Mouse (Mus musculus) midbrain, postnatal 0 days (tissue): ENCODE results near the gene Plbd1. TPM values are rescaled to one million over a fixed set of nuclear protein-coding genes. Genes with fewer than 3 reads are reported as not detected.

Experiments
- ATAC-seq: fragments of 200-750 bp; cut with Nextera tagmentation; 2 replicates; pipeline ENCODE4 v1.8.0; 2017; ENCODE audit warnings: moderate number of reproducible peaks, mild to moderate bottlenecking, moderate TSS enrichment, moderate library complexity; ENCODE audit not compliant: low FRiP score
- DNase-seq: peaks from one replicate; pipeline ENCODE4 v3.0.0-alpha.2; 2015; ENCODE audit warnings: low spot score
- H3K27ac ChIP-seq: fragments of 300-500 bp; sonication (generic); 2 replicates; pipeline ENCODE4 v1.5.1; 2014; ENCODE audit warnings: low read depth, mild to moderate bottlenecking, low read length, mixed read lengths
- H3K27me3 ChIP-seq: fragments of 300-500 bp; sonication (generic); 2 replicates; pipeline ENCODE4 v1.6.1; 2014; ENCODE audit warnings: low read length, control low read depth, mixed read lengths; ENCODE audit not compliant: insufficient read depth
- H3K36me3 ChIP-seq: fragments of 300-500 bp; sonication (generic); 2 replicates; pipeline ENCODE4 v1.6.1; 2014; ENCODE audit warnings: low read length, control low read depth, mixed read lengths; ENCODE audit not compliant: insufficient read depth
- H3K4me1 ChIP-seq: fragments of 300-500 bp; sonication (generic); 2 replicates; pipeline ENCODE4 v1.6.1; 2014; ENCODE audit warnings: mild to moderate bottlenecking, control low read depth, antibody characterized with exemption, low read length, mixed read lengths; ENCODE audit not compliant: insufficient read depth
- H3K4me2 ChIP-seq: fragments of 300-500 bp; sonication (generic); 2 replicates; pipeline ENCODE4 v1.6.1; 2014; ENCODE audit warnings: low read depth, mild to moderate bottlenecking, low read length, mixed read lengths; ENCODE audit not compliant: poor library complexity, severe bottlenecking
- H3K4me3 ChIP-seq: fragments of 300-500 bp; sonication (generic); 2 replicates; pipeline ENCODE4 v1.5.1; 2014; ENCODE audit warnings: low read depth, mild to moderate bottlenecking, low read length, moderate library complexity
- H3K9ac ChIP-seq: fragments of 300-500 bp; sonication (generic); replicated peaks from 2 replicates; pipeline ENCODE4 v1.6.1; 2014; ENCODE audit warnings: mild to moderate bottlenecking, low read length, moderate library complexity, mixed read lengths; ENCODE audit not compliant: poor library complexity, severe bottlenecking
- H3K9me3 ChIP-seq: fragments of 300-500 bp; sonication (generic); 2 replicates; pipeline ENCODE4 v1.6.1; 2016; ENCODE audit warnings: low read length, control low read depth
- CTCF ChIP-seq: IDR thresholded peaks from 2 replicates; pipeline ENCODE4 v1.5.1; 2016; ENCODE audit warnings: antibody characterized with exemption, mild to moderate bottlenecking
- WGBS: fragments of 180-500 bp; shearing (Covaris S2); extraction: QIAGEN DNeasy Blood & Tissue Kit; methylation state at CpG from one replicate; pipeline ENCODE4 v1.1.7; 2014; 5-methylcytosine and 5-hydroxymethylcytosine counted together
- polyA plus RNA-seq: library from polyadenylated mRNA; unstranded; fragments of >200 nt; fragmentation: Nextera tagmentation; extraction: Ambion mirVana; gene quantifications from 2 replicates; pipeline ENCODE4 v1.2.1, GENCODE M21; 2015
- total RNA-seq: library from RNA; depleted of rRNA; stranded (reverse); fragments of >200 nt; gene quantifications from 2 replicates; pipeline ENCODE4 v1.2.3, GENCODE M21; 2014

Gene Plbd1
- total and polyA plus RNA-seq, 2 experiments from 2014 or later, result 0.27 TPM; not detected in 1

DNA sequence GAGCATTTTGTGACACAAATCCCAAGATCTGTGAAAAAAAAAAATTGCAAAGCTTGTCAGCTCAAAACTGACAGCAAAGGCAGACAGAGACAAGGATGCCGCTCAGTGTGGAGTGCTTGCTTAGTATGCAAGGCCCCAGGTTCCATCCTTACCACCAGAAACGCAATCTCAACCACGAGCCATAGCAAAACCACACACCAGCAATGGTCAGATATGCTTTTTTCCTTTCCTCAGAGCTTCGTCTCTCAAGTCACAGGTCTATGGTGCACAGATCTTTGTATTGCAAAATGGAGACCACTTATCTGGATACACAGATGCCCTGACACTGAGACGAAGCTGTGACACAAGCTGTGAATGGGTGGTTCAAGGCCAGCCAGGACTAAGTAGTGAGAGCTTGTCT, 28.8 kb upstream of the Plbd1 start:
- no peaks in the 10 kb centered on the region for H3K9me3 ChIP-seq
- H3K27ac ChIP-seq, result no peak overlapping the region
- H3K27me3 ChIP-seq, result no peaks in the 10 kb centered on the region
- H3K9ac ChIP-seq, result no peak overlapping the region
- no peak for DNase-seq
- H3K4me2 ChIP-seq, result no peak overlapping the region
- H3K36me3 ChIP-seq, result no peaks in the 10 kb centered on the region
- no peak for ATAC-seq
- no peaks in the 10 kb centered on the region for H3K4me1 ChIP-seq
- TF ChIP-seq CTCF, result no peak
- WGBS, result 76% methylated on average over 5 of the region's 5 CpGs
- no peak overlapping the region for H3K4me3 ChIP-seq

DNA sequence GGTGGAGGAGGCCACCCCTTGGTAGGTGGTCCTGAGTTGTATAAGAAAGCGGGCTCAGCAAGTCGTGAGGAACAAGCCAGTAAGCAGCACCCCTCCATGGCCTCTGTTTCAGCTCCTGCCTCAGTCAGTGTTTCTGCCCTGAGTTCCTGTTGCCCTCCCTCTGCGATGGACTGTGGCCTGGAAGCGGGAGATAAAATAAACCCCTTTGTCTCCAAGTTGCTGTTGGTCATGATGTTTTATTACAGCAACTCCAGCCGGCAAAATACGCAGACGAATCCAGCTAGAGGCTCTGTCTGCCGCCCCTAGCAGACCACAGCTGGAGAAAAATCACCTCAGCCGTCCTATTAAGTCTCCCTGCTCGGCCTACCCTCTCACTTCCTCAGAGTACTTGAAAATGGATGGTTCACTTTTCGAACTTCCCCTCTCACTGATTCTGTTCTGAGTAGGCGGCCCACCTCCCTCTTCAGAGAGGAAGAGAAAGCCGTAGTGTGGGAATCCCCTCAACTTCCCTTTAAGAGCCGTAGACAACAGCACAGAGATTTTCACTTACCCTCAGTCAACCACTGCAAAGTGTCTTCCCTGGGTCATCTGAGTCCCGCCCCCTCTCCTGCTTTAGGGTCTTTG, 28.2 kb upstream of the Plbd1 start:
- no peak for TF ChIP-seq CTCF
- Histone ChIP-seq H3K9me3 (no peaks in the 10 kb centered on the region), H3K4me3 (no peak overlapping the region), H3K4me1 (no peaks in the 10 kb centered on the region), H3K9ac (no peak overlapping the region), H3K4me2 (no peak overlapping the region), H3K27ac (no peak overlapping the region), H3K36me3 (no peaks in the 10 kb centered on the region), H3K27me3 (no peaks in the 10 kb centered on the region)
- WGBS, result 79% methylated on average over 15 of the region's 15 CpGs
- ATAC-seq (no peak), DNase-seq (no peak)

- H3K27ac ChIP-seq, result no peak overlapping the region
- ATAC-seq, result no peak
- H3K9ac ChIP-seq, result no peak overlapping the region
- no peak overlapping the region for H3K4me2 ChIP-seq
- WGBS, result 80% methylated on average over 5 of the region's 5 CpGs
- H3K36me3 ChIP-seq, result no peaks in the 10 kb centered on the region
- TF ChIP-seq CTCF, result no peak
- no peaks in the 10 kb centered on the region for H3K9me3 ChIP-seq
- H3K4me3 ChIP-seq, result no peak overlapping the region
- no peaks in the 10 kb centered on the region for H3K27me3 ChIP-seq
- no peak for DNase-seq
- no peaks in the 10 kb centered on the region for H3K4me1 ChIP-seq
These were observed 23.7 kb upstream of the Plbd1 start for GRCm38 (mm10) chr6:136685433-136685832.

DNA sequence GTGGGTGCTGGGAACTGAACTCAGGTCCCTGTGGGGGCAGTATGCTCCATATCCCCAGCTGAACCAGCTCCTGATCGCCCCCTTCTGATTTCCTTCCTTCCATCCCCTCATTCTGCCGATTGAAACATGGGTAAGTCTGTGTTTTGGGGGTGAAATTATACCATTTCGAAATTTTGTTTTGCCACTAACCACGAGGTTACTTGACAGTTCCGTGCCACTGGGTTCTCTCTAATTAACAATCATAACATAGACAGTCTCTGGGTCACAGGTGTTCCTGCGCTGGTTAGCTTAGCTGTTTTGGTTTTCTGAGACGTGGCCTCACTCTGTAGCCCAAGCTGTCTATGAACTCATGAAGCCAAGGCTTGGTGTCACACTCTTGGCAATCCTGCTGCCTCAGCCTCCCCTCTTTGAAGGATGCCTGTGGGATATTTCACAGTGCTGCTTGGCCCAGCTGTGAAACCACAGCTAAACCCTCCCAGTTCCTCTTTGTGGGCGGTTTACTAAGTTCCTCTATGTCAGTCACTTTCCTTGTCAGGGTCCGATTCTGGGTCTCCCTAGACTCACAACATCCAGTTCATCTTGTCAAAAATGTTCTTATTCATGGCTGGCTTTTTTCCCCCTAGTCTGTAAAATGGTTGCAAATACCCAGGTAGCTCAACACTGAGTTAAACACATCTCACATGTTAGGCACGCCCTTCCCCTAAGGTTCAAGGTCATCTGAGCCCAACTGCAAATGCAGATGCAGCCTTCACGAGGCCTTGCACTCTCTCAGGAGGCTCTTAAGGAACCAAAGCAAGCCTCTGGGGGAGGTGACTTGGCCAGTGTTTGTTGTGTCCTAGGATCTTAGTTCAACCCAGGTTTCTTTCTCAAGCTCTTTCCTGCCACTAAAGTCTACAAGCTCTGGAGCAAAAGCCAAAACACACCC, 21.9 kb upstream of the Plbd1 start:
- Histone ChIP-seq H3K36me3 (no peaks in the 10 kb centered on the region), H3K27ac (no peak overlapping the region), H3K4me3 (no peak overlapping the region), H3K9ac (no peak overlapping the region), H3K27me3 (no peaks in the 10 kb centered on the region), H3K4me2 (no peak overlapping the region), H3K9me3 (no peaks in the 10 kb centered on the region), H3K4me1 (no peaks in the 10 kb centered on the region)
- no peak for TF ChIP-seq CTCF
- 88% methylated on average over 11 of the region's 11 CpGs for WGBS
- no peak for DNase-seq
- ATAC-seq, result no peak

DNA sequence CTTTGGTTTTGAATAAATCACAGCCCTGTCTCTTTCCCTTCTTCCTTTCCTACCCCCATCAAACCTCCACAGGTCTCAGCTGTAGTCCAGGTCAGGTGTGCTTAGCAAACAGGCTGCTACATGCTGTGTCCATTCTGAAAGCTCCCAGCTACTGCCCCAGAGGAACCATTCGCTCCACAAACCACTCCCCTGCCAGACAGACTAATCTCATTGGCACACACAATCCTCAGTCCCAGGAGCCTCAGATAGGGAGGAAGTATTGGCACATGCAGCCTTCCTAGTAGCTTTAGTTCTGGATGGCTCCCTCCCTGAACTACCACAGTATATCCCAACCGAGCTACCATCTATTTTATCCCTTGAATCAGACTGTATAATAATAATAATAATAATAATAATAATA, 17.7 kb upstream of the Plbd1 start:
- DNase-seq (no peak), ATAC-seq (no peak)
- WGBS, result 30% methylated on average over 2 of the region's 2 CpGs
- Histone ChIP-seq H3K27me3 (no peaks in the 10 kb centered on the region), H3K27ac (no peak overlapping the region), H3K9ac (no peak overlapping the region), H3K9me3 (no peaks in the 10 kb centered on the region), H3K4me3 (no peak overlapping the region), H3K4me1 (no peaks in the 10 kb centered on the region), H3K36me3 (no peaks in the 10 kb centered on the region), H3K4me2 (no peak overlapping the region)
- no peak for TF ChIP-seq CTCF

- Histone ChIP-seq H3K4me2 (no peak overlapping the region), H3K9me3 (no peaks in the 10 kb centered on the region), H3K27me3 (no peaks in the 10 kb centered on the region), H3K27ac (no peak overlapping the region), H3K4me1 (no peaks in the 10 kb centered on the region), H3K36me3 (no peaks in the 10 kb centered on the region), H3K4me3 (no peak overlapping the region), H3K9ac (no peak overlapping the region)
- no peak for DNase-seq
- no peak for ATAC-seq
- WGBS, result 94% methylated on average over 6 of the region's 6 CpGs
- no peak for TF ChIP-seq CTCF
These were observed 13.2 kb upstream of the Plbd1 start for GRCm38 (mm10) chr6:136674935-136675334.
